Mouse (Mus musculus): ENCODE data around the gene Cdadc1. TPM values are rescaled to one million over a fixed set of nuclear protein-coding genes. Genes with fewer than 3 reads are reported as not detected.

The Cdadc1 gene
- polyA plus RNA-seq, 1 experiment from 2014 or later: 38.8 TPM

- Histone ChIP-seq H3K27ac (replicated peaks) (no peak overlapping the region), H3K9ac (replicated peaks) (no peak overlapping the region), H3K27me3 (0 out of 2 replicates have a peak, but pooled peaks cover 2% of the 10 kb centered on the region), H3K9me3 (no peaks in the 10 kb centered on the region), H3K36me3 (no peaks in the 10 kb centered on the region), H3K4me1 (no peaks in the 10 kb centered on the region), H3K4me2 (replicated peaks) (no peak overlapping the region), H3K4me3 (no peak overlapping the region)
- 94% methylated on average over 4 of the region's 4 CpGs for WGBS
- no peak for ATAC-seq (replicated peaks)
These were observed 59.8 kb downstream of the Cdadc1 start for GRCm38 (mm10) chr14:59537829-59538432.

GRCm38 (mm10) chr14:59533908-59534307 is 63.9 kb downstream of the Cdadc1 start:
- Histone ChIP-seq H3K4me1 (no peaks in the 10 kb centered on the region), H3K36me3 (no peaks in the 10 kb centered on the region), H3K27me3 (0 out of 2 replicates have a peak, but pooled peaks cover 2% of the 10 kb centered on the region), H3K9me3 (no peaks in the 10 kb centered on the region), H3K27ac (replicated peaks) (no peak overlapping the region), H3K4me3 (no peak overlapping the region), H3K4me2 (replicated peaks) (no peak overlapping the region), H3K9ac (replicated peaks) (no peak overlapping the region)
- ATAC-seq (replicated peaks): no peak

DNA sequence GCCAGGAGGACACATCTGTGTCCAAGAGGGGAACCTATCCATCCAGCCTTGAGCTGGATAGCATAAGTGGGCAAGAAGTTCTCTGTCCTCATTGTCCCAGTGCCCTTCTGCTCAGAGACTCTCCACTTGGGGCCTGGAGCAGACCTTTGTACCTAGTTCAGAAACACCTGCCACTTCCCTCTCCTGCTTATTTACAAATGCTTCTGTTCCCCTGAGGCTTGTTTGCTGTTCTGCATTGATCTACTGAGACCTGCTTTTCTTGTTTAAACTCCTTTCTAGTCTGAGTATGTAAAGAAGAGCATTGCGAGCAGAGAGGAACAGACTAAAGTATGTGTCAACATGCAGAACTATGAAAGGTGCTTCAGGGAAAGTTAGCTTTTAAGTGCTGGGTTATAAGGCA is 64.8 kb downstream of the Cdadc1 start:
- 80% methylated on average over 1 of the region's 1 CpGs for WGBS
- H3K9me3 ChIP-seq: no peaks in the 10 kb centered on the region
- no peaks in the 10 kb centered on the region for H3K4me1 ChIP-seq
- H3K27me3 ChIP-seq: 0 out of 2 replicates have a peak, but pooled peaks cover 2% of the 10 kb centered on the region
- H3K4me3 ChIP-seq: no peak overlapping the region
- H3K36me3 ChIP-seq: no peaks in the 10 kb centered on the region
- no peak for ATAC-seq (replicated peaks)
- no peak overlapping the region for H3K9ac ChIP-seq (replicated peaks)
- H3K27ac ChIP-seq (replicated peaks): no peak overlapping the region
- H3K4me2 ChIP-seq (replicated peaks): no peak overlapping the region

- no peak for ATAC-seq (replicated peaks)
- no peaks in the 10 kb centered on the region for H3K4me1 ChIP-seq
These were observed 67.0 kb downstream of the Cdadc1 start for GRCm38 (mm10) chr14:59530801-59531200.

DNA sequence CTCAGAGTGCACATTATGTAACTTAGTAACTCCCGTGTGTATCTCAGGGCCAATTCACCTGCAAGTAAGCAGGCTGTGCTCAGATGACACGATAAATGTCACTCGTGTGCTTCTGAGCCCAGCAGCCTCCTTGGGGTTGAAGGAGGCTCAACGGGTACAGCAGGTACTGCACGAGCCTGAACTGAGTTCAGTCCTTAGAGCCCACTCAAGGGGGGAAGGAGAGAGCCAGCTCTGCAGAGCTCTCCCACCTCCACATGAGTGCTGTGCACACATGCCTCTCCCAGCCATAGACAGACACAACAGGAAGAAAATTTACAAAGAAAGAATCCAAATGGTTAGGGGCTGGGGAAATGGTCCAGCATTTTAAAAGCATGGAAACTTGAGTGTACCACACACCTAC is 71.9 kb downstream of the Cdadc1 start:
- Histone ChIP-seq H3K9ac (replicated peaks) (no peak overlapping the region), H3K4me1 (no peaks in the 10 kb centered on the region), H3K27me3 (no peaks in the 10 kb centered on the region), H3K36me3 (no peaks in the 10 kb centered on the region), H3K9me3 (no peaks in the 10 kb centered on the region), H3K27ac (replicated peaks) (no peak overlapping the region), H3K4me2 (replicated peaks) (no peak overlapping the region), H3K4me3 (no peak overlapping the region)
- ATAC-seq (replicated peaks): no peak
- 87% methylated on average over 5 of the region's 5 CpGs for WGBS

More at GRCm38 (mm10) chr14:59530801-59531200, 67.0 kb downstream of the Cdadc1 start:
- Histone ChIP-seq H3K4me2 (replicated peaks) (no peak overlapping the region), H3K9me3 (no peaks in the 10 kb centered on the region), H3K36me3 (no peaks in the 10 kb centered on the region), H3K27ac (replicated peaks) (no peak overlapping the region), H3K4me3 (no peak overlapping the region), H3K9ac (replicated peaks) (no peak overlapping the region), H3K27me3 (0 out of 2 replicates have a peak, but pooled peaks cover under 1% of the 10 kb centered on the region)
- WGBS: 88% methylated on average over 1 of the region's 1 CpGs

DNA sequence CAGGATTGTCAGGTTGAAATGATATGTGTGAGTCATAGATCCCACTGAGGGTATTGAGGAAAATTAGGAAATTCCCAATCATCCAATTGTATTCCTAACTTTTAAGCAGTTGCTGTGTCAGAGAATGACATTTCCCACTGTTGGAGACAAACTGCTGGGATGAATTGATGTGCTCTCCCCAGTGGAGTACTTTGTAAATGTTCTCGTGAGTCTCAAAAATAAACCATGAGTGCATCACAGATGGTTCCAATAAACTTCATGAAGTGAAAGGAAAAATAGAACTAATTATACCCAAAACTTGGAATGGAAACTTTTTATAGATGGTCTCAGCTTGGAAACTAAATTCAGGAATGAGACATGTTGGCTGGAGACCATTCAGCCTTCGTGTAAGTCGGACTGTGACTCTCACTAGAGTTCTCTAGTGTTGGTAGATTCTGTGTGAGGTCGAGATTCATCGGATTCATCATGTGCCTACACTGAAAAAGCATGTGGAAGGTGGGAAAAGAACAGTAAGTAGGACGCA is 83.8 kb downstream of the Cdadc1 start:
- Histone ChIP-seq H3K4me2 (replicated peaks) (no peak overlapping the region), H3K9ac (replicated peaks) (no peak overlapping the region), H3K4me3 (no peak overlapping the region), H3K27me3 (no peaks in the 10 kb centered on the region), H3K4me1 (no peaks in the 10 kb centered on the region), H3K36me3 (no peaks in the 10 kb centered on the region), H3K27ac (replicated peaks) (no peak overlapping the region), H3K9me3 (no peaks in the 10 kb centered on the region)
- 91% methylated on average over 6 of the region's 6 CpGs for WGBS
- ATAC-seq (replicated peaks): no peak

Other genes with a start within 250 kb of the Cdadc1 start
- 0.24 and 0.46 TPM in 2 replicates for gene Phf11d, start 232.5 kb downstream of the Cdadc1 start, polyA plus RNA-seq (2015; fragmentation: Nextera tagmentation; extraction: Ambion mirVana)
- gene Phf11c, start 202.6 kb downstream of the Cdadc1 start, polyA plus RNA-seq (2015; fragmentation: Nextera tagmentation; extraction: Ambion mirVana): 0.27 and 0.32 TPM in 2 replicates
- gene Setdb2, start 157.1 kb downstream of the Cdadc1 start, polyA plus RNA-seq (2015; fragmentation: Nextera tagmentation; extraction: Ambion mirVana): 7.5 and 11.2 TPM in 2 replicates
- 22.7 and 22.8 TPM in 2 replicates for gene Cab39l, start 157.0 kb downstream of the Cdadc1 start, polyA plus RNA-seq (2015; fragmentation: Nextera tagmentation; extraction: Ambion mirVana)
- gene Shisa2, start 27.3 kb upstream of the Cdadc1 start, polyA plus RNA-seq (2015; fragmentation: Nextera tagmentation; extraction: Ambion mirVana): 18.4 and 22.8 TPM in 2 replicates